Mouse (Mus musculus) liver, embryonic 14.5 days (tissue): ENCODE measurements around the gene Ehbp1. TPM values are rescaled to one million over a fixed set of nuclear protein-coding genes. Genes with fewer than 3 reads are reported as not detected.

Source experiments
- ATAC-seq: fragments of 200-750 bp; cut with Nextera tagmentation; 2 replicates; pipeline ENCODE4 v1.8.0; 2017; ENCODE audit warnings: moderate number of reproducible peaks, mild to moderate bottlenecking, moderate library complexity; ENCODE audit not compliant: insufficient read depth
- DNase-seq, 3 experiments: peaks; one replicate each; pipeline ENCODE4 v3.0.0-alpha.2; 2012 to 2013; ENCODE audit warnings: low read depth in 3 of 3, low spot score in 3 of 3
- H3K27ac ChIP-seq: fragments of 300-500 bp; sonication (generic); 2 replicates; pipeline ENCODE4 v1.5.1; 2014; ENCODE audit warnings: moderate library complexity, mild to moderate bottlenecking, control low read depth, inconsistent platforms
- H3K27me3 ChIP-seq: fragments of 300-500 bp; sonication (generic); 2 replicates; pipeline ENCODE4 v1.6.1; 2014; ENCODE audit warnings: mild to moderate bottlenecking, low read length, moderate library complexity; ENCODE audit not compliant: control insufficient read depth, insufficient read depth
- H3K36me3 ChIP-seq: fragments of 300-500 bp; sonication (generic); replicated peaks from 2 replicates; pipeline ENCODE4 v1.6.1; 2014; ENCODE audit warnings: low read depth; ENCODE audit not compliant: control insufficient read depth, insufficient read depth
- H3K4me1 ChIP-seq, 2 experiments: fragments of 200-500 bp in 1 of 2; fragments of 300-500 bp in 1 of 2; sonication (generic) in 1 of 2; replicated peaks; 2 replicates each; pipeline ENCODE4 v1.6.1; 2012 to 2014; ENCODE audit warnings: antibody characterized with exemption in 1 of 2, inconsistent platforms in 1 of 2, low read length in 1 of 2; ENCODE audit not compliant: control insufficient read depth in 2 of 2, insufficient read depth in 2 of 2
- H3K4me2 ChIP-seq: fragments of 300-500 bp; sonication (generic); 2 replicates; pipeline ENCODE4 v1.6.1; 2014; ENCODE audit warnings: low read depth, mild to moderate bottlenecking, control low read depth, moderate library complexity
- H3K4me3 ChIP-seq, 2 experiments: fragments of 200-500 bp in 1 of 2; fragments of 300-500 bp in 1 of 2; sonication (generic) in 1 of 2; 2 replicates each; pipeline ENCODE4 v1.5.1; 2012 to 2014; ENCODE audit warnings: low read depth in 2 of 2, low read length in 2 of 2, mild to moderate bottlenecking in 2 of 2, control low read depth in 1 of 2, inconsistent platforms in 1 of 2, moderate library complexity in 1 of 2; ENCODE audit not compliant: insufficient read depth in 1 of 2
- H3K9ac ChIP-seq: fragments of 300-500 bp; sonication (generic); replicated peaks from 2 replicates; pipeline ENCODE4 v1.6.1; 2014; ENCODE audit warnings: mild to moderate bottlenecking, control low read depth, moderate library complexity
- H3K9me3 ChIP-seq: fragments of 300-500 bp; sonication (generic); 2 replicates; pipeline ENCODE4 v1.6.1; 2016; ENCODE audit warnings: low read length, mixed read lengths; ENCODE audit not compliant: control insufficient read depth
- CTCF ChIP-seq: IDR thresholded peaks from 2 replicates; pipeline ENCODE4 v1.5.1; 2016; ENCODE audit warnings: antibody characterized with exemption, low read depth, control low read depth
- EP300 ChIP-seq: IDR thresholded peaks from 2 replicates; pipeline ENCODE4 v1.6.1; 2016; ENCODE audit warnings: antibody characterized with exemption, low read depth
- WGBS: fragments of 180-500 bp; shearing (Covaris S2); extraction: QIAGEN DNeasy Blood & Tissue Kit; methylation state at CpG from one replicate; pipeline ENCODE4 v1.1.7; 2014; ENCODE audit not compliant: insufficient replicate concordance; 5-methylcytosine and 5-hydroxymethylcytosine counted together
- polyA plus RNA-seq, 2 experiments: library from polyadenylated mRNA; depleted of rRNA in 1 of 2; stranded (reverse) in 1 of 2; unstranded in 1 of 2; fragments of >200 nt; fragmentation: Nextera tagmentation in 1 of 2; extraction: Ambion mirVana in 1 of 2; gene quantifications; 2 replicates each; pipeline versions ENCODE4 v1.2.1 to v1.2.3; 2012 to 2014

Gene Ehbp1
- polyA plus RNA-seq, 2 experiments, result 1.7 to 3.3 TPM

- Histone ChIP-seq H3K4me3 (no peak overlapping the region), H3K4me1 (0 out of 4 replicates have a peak, but pooled peaks cover 0 to 2% of the 10 kb centered on the region in 2 experiments), H3K36me3 (no peaks in the 10 kb centered on the region), H3K9ac (no peak overlapping the region), H3K9me3 (no peaks in the 10 kb centered on the region), H3K27me3 (no peaks in the 10 kb centered on the region), H3K27ac (no peak overlapping the region), H3K4me2 (no peak overlapping the region)
- DNase-seq (no peak), ATAC-seq (no peak)
- WGBS, result 80% methylated on average over 9 of the region's 9 CpGs
- TF ChIP-seq EP300, result no peak
- TF ChIP-seq CTCF, result no peak
Measured at GRCm38 (mm10) chr11:22154501-22155294, 187.4 kb downstream of the Ehbp1 start.

DNA sequence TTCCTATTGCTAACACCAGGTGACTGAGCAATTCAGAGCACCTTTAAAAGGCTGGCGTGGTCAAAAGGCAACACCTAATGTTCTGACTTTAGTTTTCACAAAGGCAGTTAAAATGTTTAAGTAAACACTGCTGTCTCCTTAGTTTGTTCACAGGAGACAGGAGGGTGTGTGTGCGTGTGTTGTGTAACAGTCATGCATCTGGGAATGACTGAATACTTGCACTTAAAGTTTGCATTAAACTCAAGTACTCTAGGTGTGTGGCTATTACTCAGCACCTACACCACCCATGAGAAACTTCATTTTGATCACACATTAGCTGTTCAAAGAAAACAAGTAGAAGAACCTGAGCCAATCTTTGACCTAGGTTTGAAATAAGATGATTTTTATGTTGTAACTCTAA lies 201.4 kb downstream of the Ehbp1 start:
- TF ChIP-seq CTCF (no peak), EP300 (no peak)
- H3K4me3 ChIP-seq, result no peak overlapping the region
- H3K9me3 ChIP-seq, result no peaks in the 10 kb centered on the region
- DNase-seq, result no peak
- H3K4me2 ChIP-seq, result no peak overlapping the region
- H3K4me1 ChIP-seq, result no peaks in the 10 kb centered on the region
- no peaks in the 10 kb centered on the region for H3K36me3 ChIP-seq
- 69% methylated on average over 2 of the region's 2 CpGs for WGBS
- no peak overlapping the region for H3K27ac ChIP-seq
- no peak for ATAC-seq
- H3K27me3 ChIP-seq, result no peaks in the 10 kb centered on the region
- H3K9ac ChIP-seq, result no peak overlapping the region

DNA sequence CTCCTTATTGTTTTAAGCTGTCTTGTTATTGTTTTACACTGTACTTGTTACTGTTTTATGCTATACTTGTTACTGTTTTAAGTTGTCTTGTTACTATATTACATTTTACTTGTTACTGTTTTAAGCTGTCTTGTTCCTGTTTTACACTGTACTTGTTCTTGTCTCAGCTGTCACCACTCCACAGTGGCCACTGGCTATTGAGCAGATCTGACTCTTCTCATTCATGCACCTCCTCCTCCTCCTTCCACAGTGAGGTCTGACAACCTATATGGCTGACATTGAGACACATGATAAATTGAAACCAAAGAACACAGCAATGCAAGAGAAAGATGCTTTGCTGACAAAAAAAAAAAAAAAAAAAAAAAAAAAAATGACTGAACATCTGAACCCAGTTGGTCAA lies 203.6 kb downstream of the Ehbp1 start:
- Histone ChIP-seq H3K4me1 (no peaks in the 10 kb centered on the region), H3K36me3 (no peaks in the 10 kb centered on the region), H3K9me3 (no peaks in the 10 kb centered on the region), H3K4me3 (no peak overlapping the region), H3K4me2 (no peak overlapping the region), H3K9ac (no peak overlapping the region), H3K27ac (no peak overlapping the region), H3K27me3 (no peaks in the 10 kb centered on the region)
- ATAC-seq, result no peak
- TF ChIP-seq EP300, result no peak
- TF ChIP-seq CTCF, result no peak
- DNase-seq, result no peak

- Histone ChIP-seq H3K4me3 (no peak overlapping the region), H3K9me3 (no peaks in the 10 kb centered on the region), H3K9ac (no peak overlapping the region), H3K27ac (no peak overlapping the region), H3K27me3 (no peaks in the 10 kb centered on the region), H3K4me2 (no peak overlapping the region), H3K4me1 (no peaks in the 10 kb centered on the region), H3K36me3 (no peaks in the 10 kb centered on the region)
- ATAC-seq (no peak), DNase-seq (no peak)
- 81% methylated on average over 2 of the region's 2 CpGs for WGBS
- TF ChIP-seq EP300 (no peak), CTCF (no peak)
Measured at GRCm38 (mm10) chr11:22125188-22125587, 216.9 kb downstream of the Ehbp1 start.

GRCm38 (mm10) chr11:22118853-22119252 lies 223.2 kb downstream of the Ehbp1 start:
- WGBS, result 60% methylated on average over 3 of the region's 3 CpGs
- Histone ChIP-seq H3K4me3 (no peak overlapping the region), H3K36me3 (no peaks in the 10 kb centered on the region), H3K4me2 (no peak overlapping the region), H3K27me3 (no peaks in the 10 kb centered on the region), H3K4me1 (no peaks in the 10 kb centered on the region), H3K27ac (no peak overlapping the region), H3K9ac (no peak overlapping the region), H3K9me3 (no peaks in the 10 kb centered on the region)
- ATAC-seq (no peak), DNase-seq (no peak)
- TF ChIP-seq EP300 (no peak), CTCF (no peak)
